Mouse (Mus musculus) small intestine, adult 2 months (tissue): Measurements from ENCODE around the gene Krtap5-2.

Experiments
- CTCF ChIP-seq: fragments of 200-500 bp; IDR thresholded peaks from 2 replicates; pipeline ENCODE4 v1.5.1; 2012; ENCODE audit warnings: low read depth, mild to moderate bottlenecking, control low read depth, inconsistent platforms, low read length, moderate library complexity, mixed read lengths; ENCODE audit not compliant: insufficient replicate concordance, insufficient read length; ENCODE audit errors: extremely low read depth
- POLR2A ChIP-seq: fragments of 200-500 bp; IDR thresholded peaks from 2 replicates; pipeline ENCODE4 v1.6.1; 2012; ENCODE audit warnings: low read depth, mild to moderate bottlenecking, control low read depth, inconsistent platforms, low read length, moderate library complexity

GRCm38 (mm10) chr7:142152191-142152590 is 23.6 kb downstream of the Krtap5-2 start:
- TF ChIP-seq CTCF, result no peak
- no peak for TF ChIP-seq POLR2A
